Mouse (Mus musculus) gastrocnemius, postnatal 25 days (tissue): ENCODE results near the gene Gm47959. TPM values are rescaled to one million over a fixed set of nuclear protein-coding genes. Genes with fewer than 3 reads are reported as not detected.
"Not testable (repeated sequence)": the region's sequence is repeated elsewhere in the genome, so short reads cannot be mapped to it uniquely, and the experiment has no call there.

Source experiments
- DNase-seq: peaks from one replicate; pipeline ENCODE4 v3.0.0; 2022
- long read RNA-seq, 2 experiments: library from polyadenylated mRNA; stranded (forward); transcript quantifications; one replicate each; pipeline ENCODE4 v2.0.0; 2021
- total RNA-seq, 2 experiments: library from RNA; stranded (reverse); gene quantifications; 1 replicate in 1 of 2; 2 replicates in 1 of 2; pipeline ENCODE4 v1.2.3; 2021

Gene Gm47959
- not detected for total RNA-seq
- long read RNA-seq, experiment 1 = 0 reads
- long read RNA-seq, experiment 2 = 0 reads

- not testable (repeated sequence) for DNase-seq
Measured at GRCm38 (mm10) chr1:83000306-83000705, at the start of gene Gm47959. Gene Gm47959, plus strand, starts transcription at chr1:83000548.

- not testable (repeated sequence) for DNase-seq
Measured at GRCm38 (mm10) chr1:82955913-82956312, 44.4 kb upstream of the Gm47959 start, which contains the start of gene Gm7544. Gene Gm7544, minus strand, starts transcription at chr1:82956013.

GRCm38 (mm10) chr1:82959870-82960385, 40.4 kb upstream of the Gm47959 start, which contains the start of gene Gm47955:
Gene Gm47955, plus strand, starts transcription at chr1:82960286.
- no peak for DNase-seq

GRCm38 (mm10) chr1:82966413-82966812, 33.9 kb upstream of the Gm47959 start:
- no peak for DNase-seq

- DNase-seq = no peak
Measured at GRCm38 (mm10) chr1:82972046-82972445, 28.3 kb upstream of the Gm47959 start.

- no peak for DNase-seq
Measured at GRCm38 (mm10) chr1:82973244-82973643, 27.1 kb upstream of the Gm47959 start.

GRCm38 (mm10) chr1:82973901-82974300, 26.4 kb upstream of the Gm47959 start:
- no peak for DNase-seq

- DNase-seq = no peak
Measured at GRCm38 (mm10) chr1:82974342-82974741, 26.0 kb upstream of the Gm47959 start.

- DNase-seq = no peak
Measured at GRCm38 (mm10) chr1:82975750-82976149, 24.6 kb upstream of the Gm47959 start.

GRCm38 (mm10) chr1:82977840-82978239, 22.5 kb upstream of the Gm47959 start:
- DNase-seq = no peak

- no peak for DNase-seq
Measured at GRCm38 (mm10) chr1:82986738-82987137, 13.6 kb upstream of the Gm47959 start.

GRCm38 (mm10) chr1:82987530-82988198, 12.7 kb upstream of the Gm47959 start:
- DNase-seq = no peak

- DNase-seq = no peak
Measured at GRCm38 (mm10) chr1:82991062-82991461, 9.3 kb upstream of the Gm47959 start.

GRCm38 (mm10) chr1:82991596-82991995, 8.8 kb upstream of the Gm47959 start:
- DNase-seq = no peak

GRCm38 (mm10) chr1:82992093-82992492, 8.3 kb upstream of the Gm47959 start:
- no peak for DNase-seq

- no peak for DNase-seq
Measured at GRCm38 (mm10) chr1:82993947-82994346, 6.4 kb upstream of the Gm47959 start.

GRCm38 (mm10) chr1:83006218-83007179, 6.2 kb downstream of the Gm47959 start:
- no peak for DNase-seq

GRCm38 (mm10) chr1:83007471-83007870, 7.1 kb downstream of the Gm47959 start:
- DNase-seq = no peak

- DNase-seq = no peak
Measured at GRCm38 (mm10) chr1:83014477-83014876, 14.1 kb downstream of the Gm47959 start.

- DNase-seq = no peak
Measured at GRCm38 (mm10) chr1:83015329-83015879, 15.1 kb downstream of the Gm47959 start.

GRCm38 (mm10) chr1:83016556-83016955, 16.2 kb downstream of the Gm47959 start:
- no peak for DNase-seq

- no peak for DNase-seq
Measured at GRCm38 (mm10) chr1:83031950-83032349, 31.6 kb downstream of the Gm47959 start.
